Mouse (Mus musculus) CH12.LX (cell line): ENCODE data around the gene Fam171a2. TPM values are rescaled to one million over a fixed set of nuclear protein-coding genes. Genes with fewer than 3 reads are reported as not detected.

Experiments
- DNase-seq: peaks from one replicate; pipeline ENCODE4 v3.0.0-alpha.2; 2013; ENCODE audit errors: extremely low read depth
- H3K27ac ChIP-seq: 2 replicates; pipeline ENCODE4 v1.5.1; 2012; ENCODE audit warnings: low read depth, mild to moderate bottlenecking, control low read depth, moderate library complexity; ENCODE audit not compliant: insufficient read depth
- H3K27me3 ChIP-seq: replicated peaks from 2 replicates; pipeline ENCODE3; 2012; ENCODE audit warnings: inconsistent platforms
- H3K36me3 ChIP-seq, 2 experiments: replicated peaks in 1 of 2; 2 replicates each; pipeline versions ENCODE3 to v1.6.1; 2012; ENCODE audit warnings: inconsistent platforms in 1 of 2, low read length in 1 of 2, mild to moderate bottlenecking in 1 of 2, mixed read lengths in 1 of 2, moderate library complexity in 1 of 2; ENCODE audit not compliant: control insufficient read depth in 1 of 2, insufficient read depth in 1 of 2
- H3K4me1 ChIP-seq, 2 experiments: 2 replicates each; pipeline ENCODE4 v1.6.1; 2012; ENCODE audit warnings: inconsistent platforms in 1 of 2, moderate library complexity in 1 of 2; ENCODE audit not compliant: insufficient read depth in 2 of 2, control insufficient read depth in 1 of 2
- H3K4me2 ChIP-seq: 2 replicates; pipeline ENCODE4 v1.6.1; 2012; ENCODE audit warnings: low read depth, mild to moderate bottlenecking, control low read depth; ENCODE audit not compliant: poor library complexity, insufficient read depth, severe bottlenecking
- H3K4me3 ChIP-seq, 3 experiments: fragments of 150-350 bp in 1 of 3; sonication (generic) in 1 of 3; replicated peaks in 1 of 3; 2 replicates each; pipeline versions ENCODE3 to v1.5.1; 2011 to 2012; ENCODE audit warnings: low read depth in 2 of 3, low read length in 2 of 3, mild to moderate bottlenecking in 2 of 3, moderate library complexity in 2 of 3, control low read depth in 1 of 3, improper control_type of control experiment in 1 of 3, inconsistent platforms in 1 of 3, mixed read lengths in 1 of 3; ENCODE audit not compliant: poor library complexity in 1 of 3
- H3K79me2 ChIP-seq: replicated peaks from 2 replicates; pipeline ENCODE4 v1.6.1; 2012; ENCODE audit warnings: mild to moderate bottlenecking, moderate library complexity; ENCODE audit not compliant: control insufficient read depth, poor library complexity, insufficient read depth, severe bottlenecking; ENCODE audit errors: extremely low read depth
- H3K9ac ChIP-seq: 2 replicates; pipeline ENCODE4 v1.6.1; 2012; ENCODE audit warnings: low read depth, mild to moderate bottlenecking, control low read depth, moderate library complexity; ENCODE audit not compliant: insufficient read depth
- H3K9me3 ChIP-seq: replicated peaks from 2 replicates; pipeline ENCODE3; 2012; ENCODE audit warnings: low read length, inconsistent platforms, mixed read lengths
- BHLHE40 ChIP-seq: IDR thresholded peaks from 2 replicates; pipeline ENCODE4 v1.6.1; 2011; ENCODE audit warnings: mild to moderate bottlenecking, low read depth, low read length, improper control_type of control experiment
- CHD1 ChIP-seq: IDR thresholded peaks from 2 replicates; pipeline ENCODE4 v1.6.1; 2012; ENCODE audit warnings: low read depth, low read length, improper control_type of control experiment, inconsistent platforms
- CHD2 ChIP-seq: IDR thresholded peaks from 2 replicates; pipeline ENCODE4 v1.6.1; 2011; ENCODE audit warnings: low read length, improper control_type of control experiment
- CTCF ChIP-seq, 2 experiments: IDR thresholded peaks in 1 of 2; conservative IDR thresholded peaks in 1 of 2; 2 replicates each; pipeline ENCODE4 v1.5.1; 2011 to 2012; ENCODE audit warnings: low read depth in 2 of 2, low read length in 2 of 2, improper control_type of control experiment in 1 of 2, inconsistent platforms in 1 of 2, mild to moderate bottlenecking in 1 of 2, moderate library complexity in 1 of 2
- ELF1 ChIP-seq: IDR thresholded peaks from 2 replicates; pipeline ENCODE4 v1.6.1; 2014; ENCODE audit warnings: low read depth, mild to moderate bottlenecking, inconsistent platforms, low read length, improper control_type of control experiment
- JUN ChIP-seq: IDR thresholded peaks from 2 replicates; pipeline ENCODE4 v1.6.1; 2011; ENCODE audit warnings: low read depth, mild to moderate bottlenecking, low read length, improper control_type of control experiment, moderate library complexity; ENCODE audit not compliant: insufficient read depth
- JUND ChIP-seq: conservative IDR thresholded peaks from 2 replicates; pipeline ENCODE4 v1.6.1; 2011; ENCODE audit warnings: low read depth, low read length, improper control_type of control experiment
- MAFK ChIP-seq: IDR thresholded peaks from 2 replicates; pipeline ENCODE4 v1.6.1; 2011; ENCODE audit warnings: low read length, improper control_type of control experiment; ENCODE audit not compliant: insufficient replicate concordance
- MAX ChIP-seq: IDR thresholded peaks from 2 replicates; pipeline ENCODE4 v1.6.1; 2011; ENCODE audit warnings: low read length, improper control_type of control experiment
- MAZ ChIP-seq: IDR thresholded peaks from 2 replicates; pipeline ENCODE4 v1.6.1; 2012; ENCODE audit warnings: low read depth, mild to moderate bottlenecking, inconsistent platforms, low read length, improper control_type of control experiment, moderate library complexity
- MEF2A ChIP-seq: IDR thresholded peaks from 2 replicates; pipeline ENCODE4 v1.6.1; 2014; ENCODE audit warnings: low read depth, mild to moderate bottlenecking, inconsistent platforms, low read length, improper control_type of control experiment, borderline replicate concordance
- MXI1 ChIP-seq: IDR thresholded peaks from 2 replicates; pipeline ENCODE4 v1.6.1; 2011; ENCODE audit warnings: mild to moderate bottlenecking, low read depth, low read length, improper control_type of control experiment
- MYC ChIP-seq: IDR thresholded peaks from 2 replicates; pipeline ENCODE4 v1.6.1; 2011; ENCODE audit warnings: low read depth, mild to moderate bottlenecking, improper control_type of control experiment, low read length
- NELFE ChIP-seq: IDR thresholded peaks from 2 replicates; pipeline ENCODE4 v1.6.1; 2011; ENCODE audit warnings: low read depth, low read length, improper control_type of control experiment
- RAD21 ChIP-seq: IDR thresholded peaks from 2 replicates; pipeline ENCODE4 v1.6.1; 2011; ENCODE audit warnings: low read depth, mild to moderate bottlenecking, low read length, improper control_type of control experiment, moderate library complexity
- RCOR1 ChIP-seq: conservative IDR thresholded peaks from 2 replicates; pipeline ENCODE4 v1.6.1; 2012; ENCODE audit warnings: low read depth, mild to moderate bottlenecking, inconsistent platforms, low read length, improper control_type of control experiment
- SIN3A ChIP-seq: IDR thresholded peaks from 2 replicates; pipeline ENCODE4 v1.6.1; 2012; ENCODE audit warnings: low read length, improper control_type of control experiment, inconsistent platforms
- SMC3 ChIP-seq: IDR thresholded peaks from 2 replicates; pipeline ENCODE4 v1.6.1; 2011; ENCODE audit warnings: low read depth, low read length, improper control_type of control experiment
- TBP ChIP-seq: conservative IDR thresholded peaks from 2 replicates; pipeline ENCODE4 v1.6.1; 2011; ENCODE audit warnings: low read depth, low read length, improper control_type of control experiment
- TCF12 ChIP-seq: IDR thresholded peaks from 2 replicates; pipeline ENCODE4 v1.6.1; 2014; ENCODE audit warnings: low read depth, mild to moderate bottlenecking, inconsistent platforms, low read length, improper control_type of control experiment
- USF1 ChIP-seq: IDR thresholded peaks from 2 replicates; pipeline ENCODE4 v1.6.1; 2014; ENCODE audit warnings: low read depth, mild to moderate bottlenecking, inconsistent platforms, low read length, improper control_type of control experiment
- USF2 ChIP-seq: conservative IDR thresholded peaks from 2 replicates; pipeline ENCODE4 v1.6.1; 2011; ENCODE audit warnings: low read depth, low read length, improper control_type of control experiment
- ZMIZ1 ChIP-seq: IDR thresholded peaks from 2 replicates; pipeline ENCODE4 v1.6.1; 2012; ENCODE audit warnings: low read depth, mild to moderate bottlenecking, inconsistent platforms, low read length, improper control_type of control experiment
- dilution Hi-C: fragments of 300-500 bp; cut with MboI; formaldehyde crosslinking; loops from 2 replicates; pipeline ENCODE4 v1.14.3; 2020; ENCODE audit warnings: low sequenced_read_pairs; ENCODE audit not compliant: extremely low pct_unique_long_range_greater_than_20kb, extremely low pct_ligation_motif_present
- in situ Hi-C: fragments of 300-500 bp; cut with MboI; formaldehyde crosslinking; loops from 3 replicates; pipeline ENCODE4 v1.14.3; 2019; ENCODE audit warnings: low sequenced_read_pairs, low pct_ligation_motif_present, low pct_unique_long_range_greater_than_20kb, mixed read lengths
- polyA plus RNA-seq: library from polyadenylated mRNA; unstranded; fragments of >175 nt; gene quantifications from 2 replicates; pipeline ENCODE4 v1.2.1, GENCODE M21; 2012; ENCODE audit warnings: low read depth; ENCODE audit not compliant: insufficient read length
- total RNA-seq, 2 experiments: library from RNA; depleted of rRNA; stranded (reverse); fragments of 300-350 nt in 1 of 2; fragments of >200 nt in 1 of 2; gene quantifications; 2 replicates each; pipeline ENCODE4 v1.2.3; 2012 to 2014

Fam171a2 gene
- total and polyA plus RNA-seq, 3 experiments: not detected

GRCm38 (mm10) chr11:102487901-102488300 is 40.4 kb upstream of the Fam171a2 start:
- in situ Hi-C loops: loop anchor here (10.0 kb wide), 1 partner anchor 157 kb away; no protein-coding TSS in a partner anchor
- H3K79me2 ChIP-seq: no peaks in the 10 kb centered on the region
- TF ChIP-seq MEF2A (no peak), ELF1 (no peak), JUND (no peak), MAZ (no peak), MXI1 (no peak), CHD1 (no peak), TCF12 (no peak), RCOR1 (no peak), CHD2 (no peak), CTCF (conservative IDR thresholded peaks at IDR 0.05 in 1 of 2, IDR thresholded peaks at IDR 0.05 in 1 of 2; ENCODE audit: low read depth in 2 of 2, low read length in 2 of 2) (no peak), NELFE (no peak)

GRCm38 (mm10) chr11:102486733-102487386 is 39.4 kb upstream of the Fam171a2 start:
- no peaks in the 10 kb centered on the region for H3K4me1 ChIP-seq
- no peak overlapping the region for H3K4me2 ChIP-seq
- H3K27ac ChIP-seq: no peak overlapping the region
- H3K9me3 ChIP-seq: no peaks in the 10 kb centered on the region
- peaks cover 26 to 63% of the 10 kb centered on the region in 2 experiments for H3K36me3 ChIP-seq
- H3K9ac ChIP-seq: no peak overlapping the region
- in situ Hi-C loops (loop anchor here (10.0 kb wide), 1 partner anchor 158 kb away; no protein-coding TSS in a partner anchor), dilution Hi-C loops (no loop called here)
- peak; percentile 79 for DNase-seq
- H3K27me3 ChIP-seq: no peaks in the 10 kb centered on the region
- H3K79me2 ChIP-seq: no peaks in the 10 kb centered on the region
- no peak overlapping the region for H3K4me3 ChIP-seq
- no peak for TF ChIP-seq SIN3A
- peak; percentile 37; the same call in 1 of the 2 replicates for TF ChIP-seq USF2
- TF ChIP-seq MAFK: peak; percentile 71; the same call in 1 of the 2 replicates
- peak; percentile 76 for TF ChIP-seq SMC3
- TF ChIP-seq CHD2: peak; percentile 31; the same call in 1 of the 2 replicates
- peak; percentile 49; the same call in 1 of the 2 replicates for TF ChIP-seq MYC
- peak; percentile 55 for TF ChIP-seq USF1
- TF ChIP-seq BHLHE40: 0 out of 2 replicates have a peak, but pooled peaks have one; percentile 28
- peak; percentile 43 to 88 for TF ChIP-seq CTCF (conservative IDR thresholded peaks at IDR 0.05 in 1 of 2, IDR thresholded peaks at IDR 0.05 in 1 of 2; ENCODE audit: low read depth in 2 of 2, low read length in 2 of 2)
- peak; percentile 50; the same call in 1 of the 2 replicates for TF ChIP-seq MAZ
- TF ChIP-seq ZMIZ1: no peak
- TF ChIP-seq TBP: no peak
- TF ChIP-seq MAX: peak; percentile 93
- peak; percentile 72 for TF ChIP-seq RAD21
- no peak for TF ChIP-seq JUN

More at GRCm38 (mm10) chr11:102487901-102488300, 40.4 kb upstream of the Fam171a2 start:
- Histone ChIP-seq H3K27me3 (no peaks in the 10 kb centered on the region), H3K4me2 (no peak overlapping the region), H3K27ac (no peak overlapping the region), H3K4me3 (no peak overlapping the region), H3K4me1 (no peaks in the 10 kb centered on the region), H3K36me3 (peaks cover 26 to 63% of the 10 kb centered on the region in 2 experiments), H3K9me3 (no peaks in the 10 kb centered on the region), H3K9ac (no peak overlapping the region)
- dilution Hi-C loops: no loop called here
- no peak for DNase-seq
